Mouse (Mus musculus) G1E (cell line): ENCODE data around the gene Zfp976.
"Not testable (repeated sequence)": the region's sequence is repeated elsewhere in the genome, so short reads cannot be mapped to it uniquely, and the experiment has no call there.

Experiments
- CTCF ChIP-seq: IDR thresholded peaks from 2 replicates; pipeline ENCODE4 v1.5.1; 2012; ENCODE audit warnings: low read depth, low read length, inconsistent platforms, mixed read lengths
- GATA1 ChIP-seq: IDR thresholded peaks from 2 replicates; pipeline ENCODE4 v1.6.1; 2012; ENCODE audit warnings: borderline replicate concordance, low read length, inconsistent platforms, mixed read lengths
- GATA2 ChIP-seq: IDR thresholded peaks from 2 replicates; pipeline ENCODE4 v1.6.1; 2012; ENCODE audit warnings: low read depth, low read length, inconsistent platforms, borderline replicate concordance
- POLR2AphosphoS5 ChIP-seq: IDR thresholded peaks from 2 replicates; pipeline ENCODE4 v1.6.1; 2012; ENCODE audit warnings: low read depth, low read length, inconsistent platforms; ENCODE audit not compliant: insufficient replicate concordance
- TAL1 ChIP-seq: conservative IDR thresholded peaks from 2 replicates; pipeline ENCODE4 v1.6.1; 2012; ENCODE audit warnings: low read depth, low read length, inconsistent platforms, mixed read lengths

- not testable (repeated sequence) for TF ChIP-seq TAL1, CTCF, GATA1, POLR2AphosphoS5, GATA2
Observed at GRCm38 (mm10) chr7:42643120-42643620, 782 bp upstream of the Zfp976 start.
